Mouse (Mus musculus) heart, embryonic 10.5 days (tissue): ENCODE data around the gene Polr2c. TPM values are rescaled to one million over a fixed set of nuclear protein-coding genes. Genes with fewer than 3 reads are reported as not detected.

ENCODE experiments used
- DNase-seq: peaks from one replicate; pipeline ENCODE4 v3.0.0-alpha.2; 2017; ENCODE audit warnings: low spot score
- H3K27ac ChIP-seq: fragments of 300-500 bp; sonication (generic); 2 replicates; pipeline ENCODE4 v1.5.1; 2016; ENCODE audit warnings: mild to moderate bottlenecking
- H3K27me3 ChIP-seq: fragments of 300-500 bp; sonication (generic); 2 replicates; pipeline ENCODE4 v1.6.1; 2016; ENCODE audit warnings: mild to moderate bottlenecking; ENCODE audit not compliant: poor library complexity, insufficient read depth, severe bottlenecking
- H3K36me3 ChIP-seq: fragments of 300-500 bp; sonication (generic); 2 replicates; pipeline ENCODE4 v1.6.1; 2016; ENCODE audit warnings: mild to moderate bottlenecking, moderate library complexity
- H3K4me1 ChIP-seq: fragments of 300-500 bp; sonication (generic); 2 replicates; pipeline ENCODE4 v1.6.1; 2016; ENCODE audit warnings: mild to moderate bottlenecking
- H3K4me3 ChIP-seq: fragments of 300-500 bp; sonication (generic); 2 replicates; pipeline ENCODE4 v1.5.1; 2016; ENCODE audit warnings: mild to moderate bottlenecking, moderate library complexity
- H3K9me3 ChIP-seq: fragments of 300-500 bp; sonication (generic); 2 replicates; pipeline ENCODE4 v1.6.1; 2016; ENCODE audit warnings: mild to moderate bottlenecking, moderate library complexity
- WGBS: fragments of 180-500 bp; shearing (Covaris S2); methylation state at CpG from one replicate; pipeline ENCODE4 v1.1.7; 2016; 5-methylcytosine and 5-hydroxymethylcytosine counted together
- polyA plus RNA-seq: library from polyadenylated mRNA; unstranded; fragments of >200 nt; fragmentation: Nextera tagmentation; extraction: Ambion mirVana; gene quantifications from 2 replicates; pipeline ENCODE4 v1.2.1, GENCODE M21; 2016

The Polr2c gene
- polyA plus RNA-seq, 1 experiment from 2014 or later: 190 TPM

DNA sequence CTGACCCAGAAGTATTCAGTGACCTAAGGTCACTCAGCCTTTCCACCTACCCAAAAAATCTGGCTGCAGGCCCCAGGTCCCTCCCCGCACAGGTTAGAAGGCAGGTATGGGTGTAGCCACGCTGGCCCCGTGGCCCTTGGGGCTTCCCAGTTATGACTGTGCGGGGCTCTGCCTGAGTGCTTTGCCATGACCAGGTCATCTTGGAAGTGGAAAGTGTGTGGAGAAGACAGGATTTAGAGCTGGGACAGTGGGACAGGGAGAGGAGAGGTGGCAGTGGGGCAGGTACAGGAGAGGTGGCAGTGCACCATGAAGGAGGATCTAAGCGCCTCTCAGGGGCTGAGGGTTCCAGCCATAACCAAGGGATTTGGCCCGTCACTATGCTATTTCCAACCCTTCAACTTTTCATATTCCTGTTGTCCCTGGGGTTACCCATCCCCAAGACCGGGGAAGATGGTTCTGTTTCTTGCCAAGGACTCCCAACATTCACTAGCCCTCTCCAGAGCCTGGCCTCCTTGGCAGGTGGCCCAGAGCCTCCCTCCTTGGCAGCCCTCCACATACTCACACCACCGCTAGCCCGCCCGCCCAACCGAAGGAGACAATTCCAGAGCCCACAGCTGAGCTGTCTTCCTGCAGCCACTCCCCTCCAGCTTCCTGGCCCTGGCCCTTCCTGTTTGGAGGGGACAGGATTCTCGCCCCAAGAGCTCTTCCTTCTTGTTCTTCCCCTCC, 47.4 kb downstream of the Polr2c start:
- peak overlapping the region; percentile 48 for H3K27ac ChIP-seq
- WGBS: 77% methylated on average over 12 of the region's 12 CpGs
- no peaks in the 10 kb centered on the region for H3K27me3 ChIP-seq
- no peak for DNase-seq
- H3K4me3 ChIP-seq: no peak overlapping the region
- peaks cover 65% of the 10 kb centered on the region for H3K4me1 ChIP-seq
- no peaks in the 10 kb centered on the region for H3K9me3 ChIP-seq
- H3K36me3 ChIP-seq: peaks cover 74% of the 10 kb centered on the region

DNA sequence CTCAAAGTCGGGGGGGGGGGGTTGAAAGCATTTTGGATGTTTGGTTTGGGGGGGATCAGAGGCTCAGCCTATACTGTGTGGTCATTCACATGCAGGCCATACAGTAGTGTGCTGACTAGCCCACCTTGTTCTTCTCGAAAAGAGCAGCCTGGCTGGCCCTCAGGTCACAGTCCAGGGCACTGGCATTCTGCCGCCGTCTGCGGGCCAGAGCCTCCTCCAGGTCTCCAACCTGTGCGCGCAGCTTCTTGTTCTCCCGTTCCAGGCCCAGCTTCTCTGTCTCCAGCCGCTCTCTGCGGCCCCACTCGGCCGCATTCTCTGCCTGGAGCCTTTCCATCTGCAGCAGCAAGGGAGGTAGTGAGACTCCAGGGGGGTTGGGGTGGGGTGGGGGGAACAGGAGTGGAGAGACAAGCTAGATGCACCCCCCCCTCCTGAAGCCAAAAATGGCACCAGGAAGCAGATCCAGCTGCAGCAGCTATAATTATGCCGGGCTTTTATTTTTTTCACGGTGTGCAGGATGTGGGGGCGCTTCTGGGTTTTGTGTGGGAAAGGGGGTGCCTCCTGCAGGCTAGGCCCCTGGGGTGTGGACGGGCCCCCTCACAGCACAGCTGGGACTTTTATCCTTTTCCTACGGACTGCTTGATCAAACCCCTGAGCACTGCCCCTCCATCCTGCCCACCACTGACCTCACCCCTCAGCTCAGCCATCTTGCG, 50.5 kb downstream of the Polr2c start:
- Histone ChIP-seq H3K27me3 (peaks cover 6% of the 10 kb centered on the region; the same call in 1 of the 2 replicates), H3K27ac (peak overlapping the region; percentile 59), H3K9me3 (no peaks in the 10 kb centered on the region), H3K36me3 (peaks cover 89% of the 10 kb centered on the region), H3K4me3 (no peak overlapping the region), H3K4me1 (peaks cover 47% of the 10 kb centered on the region)
- DNase-seq: no peak
- WGBS: 84% methylated on average over 18 of the region's 18 CpGs

DNA sequence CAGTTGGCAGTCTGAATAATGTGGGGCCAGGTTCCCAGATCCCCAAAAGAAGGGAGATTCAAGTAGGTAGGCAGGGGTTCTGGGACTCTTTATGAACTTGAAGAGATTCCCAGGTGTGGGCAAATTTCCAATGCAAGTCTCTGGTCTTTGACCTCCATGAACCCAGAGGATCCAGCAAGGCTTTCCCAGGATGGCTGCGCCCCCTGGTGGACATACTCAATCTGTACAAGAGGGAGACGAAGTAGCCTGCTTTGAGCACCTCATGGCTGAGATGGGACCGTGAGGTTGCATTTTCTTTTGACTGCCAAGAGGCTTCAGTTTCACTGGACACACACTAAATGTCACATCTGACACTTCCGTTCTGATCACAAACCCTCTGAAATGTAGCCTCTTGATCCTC, 51.6 kb downstream of the Polr2c start:
- WGBS: 5% methylated on average over 4 of the region's 4 CpGs
- Histone ChIP-seq H3K36me3 (peaks cover 84% of the 10 kb centered on the region), H3K4me3 (no peak overlapping the region), H3K9me3 (no peaks in the 10 kb centered on the region), H3K4me1 (peaks cover 55% of the 10 kb centered on the region), H3K27ac (peak overlapping the region; percentile 59; the same call in 1 of the 2 replicates), H3K27me3 (peaks cover 15% of the 10 kb centered on the region)
- DNase-seq: peak; percentile 93

DNA sequence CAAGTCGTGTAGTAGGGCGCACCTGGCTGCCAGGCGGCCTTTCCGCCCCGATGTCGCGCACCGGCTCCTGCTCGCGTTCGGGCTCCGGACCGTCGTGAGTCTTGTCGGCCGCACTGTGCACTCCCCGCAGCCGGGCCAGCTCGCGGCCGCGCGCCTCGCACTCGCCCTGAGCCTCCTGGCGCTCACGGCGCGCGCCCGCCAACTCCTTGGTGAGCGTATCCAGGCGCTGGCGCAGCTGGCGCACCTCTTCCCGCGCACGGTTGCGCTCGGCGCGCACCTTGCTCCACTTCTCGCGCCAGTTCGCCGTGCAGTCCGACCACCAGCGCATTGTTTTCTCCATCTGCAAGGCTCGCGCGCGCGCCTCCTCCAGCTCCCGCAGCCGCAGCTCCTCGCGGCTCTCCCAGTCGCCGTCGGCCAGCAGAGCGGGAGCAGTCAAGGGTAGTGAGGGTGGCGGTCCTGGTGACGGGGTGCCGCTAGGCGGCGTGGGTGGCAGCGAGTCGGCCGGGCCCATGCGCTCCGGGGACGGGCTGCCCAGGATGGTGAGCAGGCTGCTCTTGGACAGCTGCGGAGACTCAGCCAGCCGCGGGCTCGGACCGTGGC, 55.9 kb downstream of the Polr2c start:
- DNase-seq: peak; percentile 92
- WGBS: 6% methylated on average over 77 of the region's 77 CpGs
- H3K4me1 ChIP-seq: peaks cover 63% of the 10 kb centered on the region
- H3K4me3 ChIP-seq: peak overlapping the region; percentile 63
- H3K36me3 ChIP-seq: peaks cover 45% of the 10 kb centered on the region
- peak overlapping the region; percentile 79 for H3K27ac ChIP-seq
- no peaks in the 10 kb centered on the region for H3K9me3 ChIP-seq
- peaks cover 21% of the 10 kb centered on the region for H3K27me3 ChIP-seq

DNA sequence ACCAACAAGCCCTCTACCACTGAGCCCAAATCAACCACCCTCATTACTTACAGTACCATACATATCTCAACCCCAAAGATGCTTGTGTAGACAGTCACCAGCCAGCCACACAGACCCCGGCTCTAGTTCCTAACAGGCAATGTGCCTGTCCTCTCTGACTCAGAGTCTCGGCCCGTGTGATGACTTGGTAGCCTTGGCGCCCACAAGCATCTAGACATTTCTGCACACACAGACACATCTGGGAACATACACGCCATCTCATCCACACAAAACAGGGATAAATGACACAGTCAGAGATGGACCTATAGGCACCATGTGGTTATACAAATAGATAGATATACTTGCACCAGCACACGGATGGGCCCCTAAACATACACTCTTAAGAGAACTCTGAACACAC, 57.0 kb downstream of the Polr2c start:
- WGBS: 83% methylated on average over 6 of the region's 6 CpGs
- peaks cover 60% of the 10 kb centered on the region for H3K4me1 ChIP-seq
- no peaks in the 10 kb centered on the region for H3K9me3 ChIP-seq
- peaks cover 21% of the 10 kb centered on the region for H3K27me3 ChIP-seq
- H3K36me3 ChIP-seq: peaks cover 36% of the 10 kb centered on the region
- H3K27ac ChIP-seq: peak overlapping the region; percentile 79; the same call in 1 of the 2 replicates
- DNase-seq: no peak
- H3K4me3 ChIP-seq: no peak overlapping the region

- Histone ChIP-seq H3K27me3 (peaks cover 21% of the 10 kb centered on the region), H3K9me3 (no peaks in the 10 kb centered on the region), H3K4me1 (peaks cover 60% of the 10 kb centered on the region), H3K36me3 (peaks cover 32% of the 10 kb centered on the region), H3K27ac (peak overlapping the region; percentile 64), H3K4me3 (peak overlapping the region; percentile 27; the same call in 1 of the 2 replicates)
- no peak for DNase-seq
- WGBS: 61% methylated on average over 3 of the region's 3 CpGs
Observed at GRCm38 (mm10) chr8:94914701-94915101, 57.5 kb downstream of the Polr2c start.

DNA sequence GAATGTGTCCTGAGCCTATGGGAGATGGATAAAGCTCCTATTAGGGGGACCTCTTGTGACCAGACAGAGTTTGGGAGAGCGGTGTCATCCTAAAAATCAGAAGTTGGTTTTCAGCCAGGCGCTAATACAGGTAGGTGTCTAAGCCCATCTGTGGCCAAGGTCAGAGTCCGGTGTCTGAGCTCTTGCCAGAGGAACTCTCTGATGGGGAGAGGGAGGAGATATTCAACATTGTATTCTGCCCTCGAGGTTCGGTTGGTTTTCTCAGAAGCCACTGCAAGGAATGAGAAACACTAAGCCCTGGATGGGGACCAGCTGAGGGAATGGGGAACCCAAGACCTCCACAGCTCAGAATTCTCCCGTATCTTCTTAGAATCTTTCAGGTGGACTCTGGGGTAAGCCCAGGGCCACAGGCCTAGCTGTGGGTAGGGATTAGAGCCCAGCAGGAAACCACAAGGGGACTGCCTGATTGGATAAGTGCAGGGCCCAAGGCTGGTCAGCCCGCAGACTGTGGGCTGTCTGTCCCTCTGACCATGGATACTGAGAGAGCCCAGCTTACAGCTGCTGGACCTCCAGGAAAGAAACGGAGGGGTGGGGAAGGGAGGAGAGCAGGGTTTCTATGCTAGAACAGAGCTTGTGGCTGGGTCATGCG, 59.2 kb downstream of the Polr2c start:
- DNase-seq: peak; percentile 79
- no peaks in the 10 kb centered on the region for H3K9me3 ChIP-seq
- H3K4me3 ChIP-seq: peak overlapping the region; percentile 93
- peaks cover 60% of the 10 kb centered on the region for H3K4me1 ChIP-seq
- WGBS: 50% methylated on average over 9 of the region's 9 CpGs
- peak overlapping the region; percentile 97 for H3K27ac ChIP-seq
- H3K36me3 ChIP-seq: peaks cover 21% of the 10 kb centered on the region
- H3K27me3 ChIP-seq: peaks cover 21% of the 10 kb centered on the region

- H3K9me3 ChIP-seq: no peaks in the 10 kb centered on the region
Observed at GRCm38 (mm10) chr8:94916960-94917324, 59.7 kb downstream of the Polr2c start.

DNA sequence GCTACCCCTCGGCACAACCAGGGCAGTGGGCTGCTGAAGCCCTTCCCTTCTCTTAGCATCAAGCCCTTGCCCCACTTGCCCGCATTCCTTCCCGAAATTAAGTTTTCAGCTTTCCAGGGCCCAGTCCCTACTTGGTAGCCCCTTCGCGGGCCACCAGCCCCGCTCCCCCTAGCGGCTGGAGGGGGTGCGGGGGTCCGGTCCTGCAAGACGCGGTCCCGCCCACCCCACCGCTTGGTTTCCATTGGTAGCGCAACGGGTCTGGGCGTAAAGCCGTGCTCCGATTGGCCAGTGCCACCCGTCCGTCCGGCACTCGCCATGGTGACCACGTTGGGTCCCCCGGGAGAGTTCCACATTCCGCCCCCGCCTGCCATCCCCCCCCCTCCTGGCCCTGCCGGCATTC, 60.1 kb downstream of the Polr2c start:
- Histone ChIP-seq H3K4me3 (peak overlapping the region; percentile 93), H3K36me3 (peaks cover 11% of the 10 kb centered on the region; the same call in 1 of the 2 replicates), H3K9me3 (no peaks in the 10 kb centered on the region), H3K27me3 (peaks cover 18% of the 10 kb centered on the region), H3K4me1 (peaks cover 62% of the 10 kb centered on the region), H3K27ac (peak overlapping the region; percentile 97)
- WGBS: under 1% methylated on average over 25 of the region's 27 CpGs
- peak; percentile 99 for DNase-seq

More at GRCm38 (mm10) chr8:94916960-94917324, 59.7 kb downstream of the Polr2c start:
- DNase-seq: no peak
- Histone ChIP-seq H3K27me3 (peaks cover 21% of the 10 kb centered on the region), H3K4me1 (peaks cover 58% of the 10 kb centered on the region), H3K36me3 (peaks cover 15% of the 10 kb centered on the region), H3K27ac (peak overlapping the region; percentile 97), H3K4me3 (peak overlapping the region; percentile 93)
- WGBS: 5% methylated on average over 10 of the region's 10 CpGs

DNA sequence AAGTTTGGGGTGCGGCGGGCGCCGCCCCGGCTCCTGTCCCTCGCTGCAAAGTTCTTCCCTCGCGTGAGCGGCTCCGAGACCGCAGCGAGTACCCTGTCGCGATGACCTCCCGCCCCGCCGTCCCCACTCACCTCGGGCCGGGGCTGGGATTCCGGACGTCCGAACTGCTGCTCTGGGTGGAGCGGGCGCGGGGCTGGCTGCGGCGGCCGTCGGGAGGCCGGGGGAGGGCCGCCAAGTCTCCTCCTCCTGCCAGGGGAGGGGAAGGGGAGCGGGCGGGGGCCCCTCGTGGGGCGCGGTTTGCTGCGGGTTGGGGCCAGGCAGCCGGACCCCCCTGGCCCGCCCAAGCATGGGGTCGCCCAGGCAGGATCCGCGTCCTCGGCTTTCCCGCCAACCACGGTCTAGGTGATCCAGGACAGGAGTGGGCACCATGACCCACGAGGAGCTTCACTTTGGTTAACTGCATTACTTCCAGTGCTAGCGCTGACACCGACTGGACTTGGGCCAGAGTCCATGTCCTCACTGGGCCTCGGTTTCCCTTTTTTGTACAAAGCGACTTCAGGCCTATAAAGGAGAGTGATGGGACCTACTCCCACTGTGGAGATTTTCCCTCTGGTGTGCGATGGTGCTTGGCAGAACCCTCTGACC, 60.7 kb downstream of the Polr2c start, which contains the start of gene Ccdc102a:
TSS of gene Ccdc102a (minus strand) at position 248 of the 645 bp plus-strand sequence.
- 2% methylated on average over 43 of the region's 51 CpGs for whole genome bisulfite sequencing
- Histone ChIP-seq H3K4me1 (peaks cover 65% of the 10 kb centered on the region), H3K27me3 (peaks cover 12% of the 10 kb centered on the region), H3K4me3 (peak within 1 kb of the TSS; percentile 93), H3K27ac (peak within 1 kb of the TSS; percentile 97), H3K9me3 (no peaks in the 10 kb centered on the region), H3K36me3 (peaks cover 5% of the 10 kb centered on the region; the same call in 1 of the 2 replicates)
- peak; percentile 88 for DNase-seq

GRCm38 (mm10) chr8:94919256-94919655, 62.0 kb downstream of the Polr2c start:
- H3K9me3 ChIP-seq: no peaks in the 10 kb centered on the region
- H3K27me3 ChIP-seq: peaks cover 4% of the 10 kb centered on the region; the same call in 1 of the 2 replicates
- no peak overlapping the region for H3K27ac ChIP-seq
- DNase-seq: no peak
- H3K4me3 ChIP-seq: no peak overlapping the region
- H3K36me3 ChIP-seq: 0 out of 2 replicates have a peak, but pooled peaks cover 2% of the 10 kb centered on the region
- peaks cover 53% of the 10 kb centered on the region for H3K4me1 ChIP-seq

DNA sequence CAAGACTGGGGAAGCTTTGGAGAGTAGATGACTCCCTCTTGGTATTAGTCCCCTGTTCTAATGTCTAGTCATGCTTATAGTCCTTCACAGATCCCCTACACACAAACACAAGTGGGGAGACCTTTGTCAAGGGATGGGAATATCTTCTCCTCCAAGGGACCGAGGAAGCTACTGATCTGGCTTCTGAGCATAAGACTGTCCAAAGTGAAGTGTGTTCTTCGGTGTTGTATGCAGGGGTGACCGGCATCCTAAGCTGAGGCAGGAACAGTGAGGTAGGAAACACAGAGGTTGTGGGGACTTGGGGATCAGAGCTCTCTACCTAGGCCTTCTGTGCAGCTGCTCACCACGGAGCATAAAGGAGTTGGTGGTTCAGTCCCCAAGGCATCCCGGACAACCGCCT, 64.9 kb downstream of the Polr2c start:
- Histone ChIP-seq H3K36me3 (no peaks in the 10 kb centered on the region), H3K27me3 (peaks cover 4% of the 10 kb centered on the region; the same call in 1 of the 2 replicates), H3K4me3 (no peak overlapping the region), H3K9me3 (no peaks in the 10 kb centered on the region), H3K27ac (peak overlapping the region; percentile 70), H3K4me1 (peaks cover 26% of the 10 kb centered on the region)
- WGBS: 58% methylated on average over 6 of the region's 6 CpGs
- peak; percentile 81 for DNase-seq
